Comparison of ENCODE assay signal across 17 mouse cellular contexts in genomic region chr3:67587430-67587829, GRCm38 (mm10). TPM values are rescaled to one million over a fixed set of nuclear protein-coding genes. Genes with fewer than 3 reads are reported as not detected.
A peak's percentile ranks its signal among the peaks of the same experiment; 100 is the strongest.
DNase-seq lines count a peak whose midpoint lies in the region; ATAC-seq and TF ChIP-seq lines count a peak whose summit lies in the region.
"Had no signal": no experiment of that assay in that cellular context is flagged by ENCODE, and none has a peak within 500 bp of the region (broad histone marks: within the 10 kb centered on the region; RNA-seq: fewer than 3 reads in every experiment).

No protein-coding gene starts in this region.

- no peak overlapping the region for H3K27ac ChIP-seq in left cerebral cortex, adult 2 months
- H3K27ac ChIP-seq in bone marrow macrophage, adult 2 months (ENCODE audit: insufficient read depth, low read depth, low read length), result peak overlapping the region; percentile 31
- H3K27ac ChIP-seq in hindbrain, embryonic 16.5 days (ENCODE audit: low read depth, low read length), result no peak overlapping the region
- H3K27ac ChIP-seq in forebrain, embryonic 10.5 days, result no peak overlapping the region
- H3K27ac ChIP-seq: embryonic facial prominence, embryonic 12.5 days; heart, embryonic 13.5 days; hindbrain, embryonic 10.5 days; kidney, embryonic 15.5 days; limb, embryonic 15.5 days had no signal

- DNase-seq in left cerebral cortex, postnatal 10 days (ENCODE audit: extremely low spot score in 1 of 2, low spot score in 2 of 2), result peak; percentile 7 to 36
- no peak for DNase-seq in left cerebral cortex, adult 2 months (ENCODE audit: extremely low spot score in 1 of 2, low spot score in 2 of 2)
- peak; percentile 20 for DNase-seq in thymus, postnatal 4 days
- no peak for DNase-seq in thymus, adult 18-20 months
- no peak for DNase-seq in forebrain, embryonic 10.5 days (ENCODE audit: extremely low spot score, low spot score)
- DNase-seq: adrenal gland, adult 8-10 months; cerebellum, postnatal 25 days; gastrocnemius, postnatal 36 days had no signal

- no peak overlapping the region for H3K9ac ChIP-seq in hindbrain, embryonic 16.5 days (ENCODE audit: low read depth, low read length)
- H3K9ac ChIP-seq: embryonic facial prominence, embryonic 12.5 days; heart, embryonic 13.5 days; kidney, embryonic 15.5 days; limb, embryonic 15.5 days had no signal

- no peak overlapping the region for H3K4me2 ChIP-seq in hindbrain, embryonic 16.5 days (ENCODE audit: low read length)
- H3K4me2 ChIP-seq: embryonic facial prominence, embryonic 12.5 days; heart, embryonic 13.5 days; kidney, embryonic 15.5 days; limb, embryonic 15.5 days; midbrain, embryonic 11.5 days had no signal

- no peak overlapping the region for H3K4me3 ChIP-seq in left cerebral cortex, adult 2 months
- no peak overlapping the region for H3K4me3 ChIP-seq in bone marrow macrophage, adult 2 months (ENCODE audit: insufficient read depth, low read length)
- no peak overlapping the region for H3K4me3 ChIP-seq in hindbrain, embryonic 16.5 days (ENCODE audit: low read length)
- H3K4me3 ChIP-seq in forebrain, embryonic 10.5 days, result no peak overlapping the region
- H3K4me3 ChIP-seq: embryonic facial prominence, embryonic 12.5 days; heart, embryonic 13.5 days; hindbrain, embryonic 10.5 days; kidney, embryonic 15.5 days; limb, embryonic 15.5 days had no signal

- H3K36me3 ChIP-seq in hindbrain, embryonic 16.5 days (ENCODE audit: control insufficient read depth, insufficient read depth, low read length), result peaks cover 25% of the 10 kb centered on the region
- H3K36me3 ChIP-seq in forebrain, embryonic 10.5 days (replicated peaks), result peaks cover 57% of the 10 kb centered on the region

- 88% methylated on average over 9 of the region's 9 CpGs for WGBS in hindbrain, embryonic 16.5 days
- 92% methylated on average over 9 of the region's 9 CpGs for WGBS in forebrain, embryonic 10.5 days

- intact Hi-C loops in left cerebral cortex, postnatal 10 days (cut with DNase I), result no loop called here
- intact Hi-C loops in left cerebral cortex, adult 2 months (cut with DNase I), result loop anchor here (10.0 kb wide), 1 partner anchor 1923 kb away; the partner anchor contains the start of gene Lekr1

- H3K27me3 ChIP-seq in hindbrain, embryonic 16.5 days (replicated peaks; ENCODE audit: control insufficient read depth, insufficient read depth, low read length), result no peaks in the 10 kb centered on the region
- no peaks in the 10 kb centered on the region for H3K27me3 ChIP-seq in forebrain, embryonic 10.5 days (ENCODE audit: poor library complexity, severe bottlenecking)
- H3K27me3 ChIP-seq: embryonic facial prominence, embryonic 12.5 days; heart, embryonic 13.5 days; kidney, embryonic 15.5 days; limb, embryonic 15.5 days had no signal

- ATAC-seq in hindbrain, embryonic 16.5 days, result no peak
- ATAC-seq: inflammation-experienced regulatory T-cells, adult 6 months had no signal

- no peak for TF ChIP-seq CTCF in left cerebral cortex, adult 2 months (IDR thresholded peaks at IDR 0.05)
- TF ChIP-seq CTCF in bone marrow macrophage, adult 2 months (IDR thresholded peaks at IDR 0.05; ENCODE audit: low read depth, low read length), result no peak

- H3K4me1 ChIP-seq in bone marrow macrophage, adult 2 months (ENCODE audit: control insufficient read depth, insufficient read depth, low read length), result peaks cover 27% of the 10 kb centered on the region
- H3K4me1 ChIP-seq in hindbrain, embryonic 16.5 days (ENCODE audit: control insufficient read depth, insufficient read depth, low read depth, low read length), result peaks cover 10% of the 10 kb centered on the region
- peaks cover 12% of the 10 kb centered on the region for H3K4me1 ChIP-seq in forebrain, embryonic 10.5 days
- H3K4me1 ChIP-seq: embryonic facial prominence, embryonic 12.5 days had no signal

- no peaks in the 10 kb centered on the region for H3K9me3 ChIP-seq in hindbrain, embryonic 16.5 days (ENCODE audit: control insufficient read depth, low read length)
- H3K9me3 ChIP-seq in forebrain, embryonic 10.5 days, result no peaks in the 10 kb centered on the region
- H3K9me3 ChIP-seq: embryonic facial prominence, embryonic 12.5 days; heart, embryonic 13.5 days; hindbrain, embryonic 10.5 days; kidney, embryonic 15.5 days; limb, embryonic 15.5 days had no signal

- TF ChIP-seq POLR2A in bone marrow macrophage, adult 2 months (IDR thresholded peaks at IDR 0.05; ENCODE audit: borderline replicate concordance, low read depth, low read length), result no peak

RNA-seq across cellular contexts. Expression of gene Mfsd1, which starts 4.9 kb away (rescaled TPM):
- 10 to 100 TPM; 36.9 to 40.9 TPM for total RNA-seq in left cerebral cortex, postnatal 10 days (2021)
- 10 to 100 TPM; 29.7 to 34.7 TPM for total RNA-seq in left cerebral cortex, adult 2 months (2021)
- 231 and 232 TPM in 2 replicates for polyA plus RNA-seq in bone marrow macrophage, adult 2 months (2012; ENCODE audit: insufficient read depth, insufficient read length, missing spikeins)
- 34.9 and 36.5 TPM in 2 replicates for polyA plus RNA-seq in hindbrain, embryonic 16.5 days (2015; fragmentation: Nextera tagmentation; extraction: Ambion mirVana)
- polyA plus RNA-seq in forebrain, embryonic 10.5 days (2016; fragmentation: Nextera tagmentation; extraction: Ambion mirVana), result 56.4 and 57.1 TPM in 2 replicates

Comparison
In these comparisons a context has a peak if more than half of its experiments do, and no peak if none do; other contexts are left out.
1. DNase-seq: peak in left cerebral cortex, postnatal 10 days (2 of 2) and thymus, postnatal 4 days (single experiment); none in left cerebral cortex, adult 2 months (0 of 2), thymus, adult 18-20 months (0 of 2) and forebrain, embryonic 10.5 days (single experiment).